Mouse (Mus musculus) embryonic facial prominence, embryonic 13.5 days (tissue): Measurements from ENCODE around the gene 4933424G06Rik. TPM values are rescaled to one million over a fixed set of nuclear protein-coding genes. Genes with fewer than 3 reads are reported as not detected.

ENCODE experiments used
- ATAC-seq: fragments of 200-750 bp; cut with Nextera tagmentation; 2 replicates; pipeline ENCODE4 v1.8.0; 2017; ENCODE audit warnings: low read depth; ENCODE audit not compliant: insufficient number of reproducible peaks, insufficient read depth, low FRiP score, low TSS enrichment
- H3K27ac ChIP-seq: fragments of 300-500 bp; sonication (generic); 2 replicates; pipeline ENCODE4 v1.5.1; 2015; ENCODE audit warnings: moderate library complexity, mild to moderate bottlenecking, inconsistent platforms
- H3K27me3 ChIP-seq: fragments of 300-500 bp; sonication (generic); 2 replicates; pipeline ENCODE4 v1.6.1; 2015; ENCODE audit warnings: mild to moderate bottlenecking, inconsistent platforms
- H3K36me3 ChIP-seq: fragments of 300-500 bp; sonication (generic); 2 replicates; pipeline ENCODE4 v1.6.1; 2015; ENCODE audit warnings: mild to moderate bottlenecking, inconsistent platforms
- H3K4me1 ChIP-seq: fragments of 300-500 bp; sonication (generic); 2 replicates; pipeline ENCODE4 v1.6.1; 2015; ENCODE audit warnings: inconsistent platforms
- H3K4me2 ChIP-seq: fragments of 300-500 bp; sonication (generic); 2 replicates; pipeline ENCODE4 v1.6.1; 2015; ENCODE audit warnings: moderate library complexity, mild to moderate bottlenecking, inconsistent platforms
- H3K4me3 ChIP-seq: fragments of 300-500 bp; sonication (generic); 2 replicates; pipeline ENCODE4 v1.5.1; 2015; ENCODE audit warnings: mild to moderate bottlenecking, inconsistent platforms
- H3K9ac ChIP-seq: fragments of 300-500 bp; sonication (generic); 2 replicates; pipeline ENCODE4 v1.6.1; 2015; ENCODE audit warnings: mild to moderate bottlenecking, inconsistent platforms
- H3K9me3 ChIP-seq: fragments of 300-500 bp; sonication (generic); 2 replicates; pipeline ENCODE4 v1.6.1; 2016; ENCODE audit warnings: inconsistent platforms
- WGBS: fragments of 180-500 bp; shearing (Covaris S2); methylation state at CpG from one replicate; pipeline ENCODE4 v1.1.7; 2015; ENCODE audit warnings: mixed read lengths; 5-methylcytosine and 5-hydroxymethylcytosine counted together
- polyA plus RNA-seq: library from polyadenylated mRNA; unstranded; fragments of >200 nt; fragmentation: Nextera tagmentation; extraction: Ambion mirVana; gene quantifications from 2 replicates; pipeline ENCODE4 v1.2.1, GENCODE M21; 2015

Gene 4933424G06Rik
- polyA plus RNA-seq, 1 experiment from 2014 or later, result 0.21 TPM

DNA sequence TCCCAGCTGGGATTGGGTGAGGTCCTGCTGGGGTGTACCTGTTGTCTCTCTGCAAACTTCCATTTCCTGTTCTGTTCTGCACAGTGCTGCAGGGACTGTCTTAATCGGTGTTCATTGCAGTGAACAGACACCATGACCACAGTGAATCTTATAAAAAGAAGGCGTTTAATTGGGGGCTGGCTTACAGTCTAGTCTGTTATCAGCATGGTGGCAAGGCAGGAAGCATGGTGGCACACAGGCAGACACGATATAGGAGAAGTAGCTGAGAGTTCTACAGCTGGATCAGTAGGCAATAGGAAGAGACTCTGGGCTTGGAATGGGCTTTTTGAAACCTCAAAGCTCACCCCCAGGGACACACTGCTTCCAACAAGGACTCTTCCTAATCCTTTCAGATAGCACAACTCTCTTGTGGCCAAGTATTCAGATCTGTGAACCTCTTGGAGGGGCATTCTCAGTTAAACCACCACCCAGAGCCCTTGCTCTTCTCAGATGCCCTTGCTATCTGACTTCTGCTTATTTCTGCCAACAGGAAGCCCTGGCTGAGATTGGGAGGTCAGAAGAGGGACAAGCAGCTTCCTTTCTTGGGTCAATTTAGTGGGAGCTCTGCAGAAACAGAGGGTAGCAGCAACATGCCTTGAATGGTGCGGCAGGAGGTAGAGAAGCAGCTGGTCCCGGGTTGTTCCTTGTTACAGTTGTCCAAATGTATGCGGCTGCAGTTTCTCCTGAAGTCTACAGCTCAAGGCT, 44.2 kb downstream of the 4933424G06Rik start:
- no peaks in the 10 kb centered on the region for H3K36me3 ChIP-seq
- ATAC-seq, result no peak

GRCm38 (mm10) chr1:36758553-36758952, 48.6 kb downstream of the 4933424G06Rik start:
- Histone ChIP-seq H3K4me2 (no peak overlapping the region), H3K36me3 (no peaks in the 10 kb centered on the region), H3K4me1 (no peaks in the 10 kb centered on the region), H3K9me3 (no peaks in the 10 kb centered on the region), H3K27me3 (no peaks in the 10 kb centered on the region), H3K4me3 (no peak overlapping the region), H3K27ac (no peak overlapping the region), H3K9ac (no peak overlapping the region)
- ATAC-seq, result no peak
- WGBS, result 78% methylated on average over 9 of the region's 9 CpGs

More for the DNA sequence above, 44.2 kb downstream of the 4933424G06Rik start:
- WGBS, result 82% methylated on average over 6 of the region's 6 CpGs
- H3K9me3 ChIP-seq, result no peaks in the 10 kb centered on the region
- no peaks in the 10 kb centered on the region for H3K27me3 ChIP-seq
- no peaks in the 10 kb centered on the region for H3K4me1 ChIP-seq
- H3K27ac ChIP-seq, result no peak overlapping the region
- H3K9ac ChIP-seq, result no peak overlapping the region
- H3K4me3 ChIP-seq, result no peak overlapping the region
- H3K4me2 ChIP-seq, result no peak overlapping the region

DNA sequence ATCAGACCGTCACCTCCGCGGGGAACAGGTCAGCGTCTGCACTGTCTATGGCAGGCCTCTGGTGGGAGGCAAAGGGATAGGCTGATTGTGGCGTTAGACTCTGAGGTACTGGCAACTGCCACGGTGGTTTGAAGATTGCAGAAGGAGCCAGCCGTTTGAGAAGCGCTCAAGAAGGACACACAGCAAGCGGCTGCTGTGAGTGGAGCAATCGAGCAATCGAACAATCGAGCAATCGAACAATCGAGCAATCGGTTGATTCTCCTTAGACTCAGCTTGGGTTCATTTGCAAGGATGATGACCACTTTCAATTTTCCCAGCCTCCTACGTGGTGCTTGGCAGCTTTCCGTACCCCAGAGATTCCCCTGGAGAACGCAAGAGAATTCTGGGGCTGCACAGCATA, 49.1 kb downstream of the 4933424G06Rik start:
- H3K9me3 ChIP-seq, result no peaks in the 10 kb centered on the region
- H3K4me2 ChIP-seq, result no peak overlapping the region
- ATAC-seq, result no peak
- no peaks in the 10 kb centered on the region for H3K4me1 ChIP-seq
- H3K4me3 ChIP-seq, result no peak overlapping the region
- no peaks in the 10 kb centered on the region for H3K27me3 ChIP-seq
- H3K27ac ChIP-seq, result no peak overlapping the region
- H3K9ac ChIP-seq, result no peak overlapping the region
- H3K36me3 ChIP-seq, result no peaks in the 10 kb centered on the region
- 85% methylated on average over 18 of the region's 18 CpGs for WGBS

DNA sequence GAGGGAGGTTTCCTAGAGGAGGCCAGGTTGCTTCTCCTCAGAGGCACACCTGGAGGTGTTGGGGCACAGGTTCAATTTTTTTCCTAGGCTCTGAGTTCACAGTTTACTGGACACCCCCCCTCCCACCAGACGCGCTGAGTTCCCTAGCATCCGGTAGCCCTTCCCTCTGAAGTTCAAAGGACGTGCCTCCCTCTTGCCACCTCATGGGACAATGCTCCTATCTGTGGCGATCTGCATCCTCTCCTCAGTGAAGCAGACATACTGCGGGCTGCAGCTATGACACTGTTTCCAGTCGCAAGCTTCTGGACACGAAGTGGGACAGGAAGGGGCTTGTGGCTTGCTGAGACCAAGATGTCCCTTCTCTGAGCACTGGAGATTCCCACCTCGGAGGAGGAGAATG, 50.5 kb downstream of the 4933424G06Rik start:
- WGBS, result 82% methylated on average over 9 of the region's 9 CpGs

GRCm38 (mm10) chr1:36761061-36761460, 51.1 kb downstream of the 4933424G06Rik start:
- no peak overlapping the region for H3K27ac ChIP-seq
- no peak overlapping the region for H3K9ac ChIP-seq
- no peaks in the 10 kb centered on the region for H3K9me3 ChIP-seq
- no peak overlapping the region for H3K4me2 ChIP-seq
- no peak for ATAC-seq
- H3K4me3 ChIP-seq, result no peak overlapping the region
- no peaks in the 10 kb centered on the region for H3K4me1 ChIP-seq
- H3K36me3 ChIP-seq, result no peaks in the 10 kb centered on the region
- WGBS, result 81% methylated on average over 8 of the region's 8 CpGs
- no peaks in the 10 kb centered on the region for H3K27me3 ChIP-seq

More for the DNA sequence above, 50.5 kb downstream of the 4933424G06Rik start:
- H3K9ac ChIP-seq, result no peak overlapping the region
- no peaks in the 10 kb centered on the region for H3K4me1 ChIP-seq
- ATAC-seq, result no peak
- no peaks in the 10 kb centered on the region for H3K36me3 ChIP-seq
- H3K27me3 ChIP-seq, result no peaks in the 10 kb centered on the region
- no peak overlapping the region for H3K27ac ChIP-seq
- H3K4me2 ChIP-seq, result no peak overlapping the region
- no peak overlapping the region for H3K4me3 ChIP-seq
- H3K9me3 ChIP-seq, result no peaks in the 10 kb centered on the region

GRCm38 (mm10) chr1:36761568-36761967, 51.6 kb downstream of the 4933424G06Rik start, which contains the start of gene Zap70:
TSS of gene Zap70 (plus strand) at chr1:36761798.
- peaks cover 4% of the 10 kb centered on the region for H3K4me1 ChIP-seq
- no peak within 1 kb of the TSS for H3K4me3 ChIP-seq
- no peak for ATAC-seq
- no peak within 1 kb of the TSS for H3K27ac ChIP-seq
- 85% methylated on average over 11 of the region's 11 CpGs for WGBS
- no peaks in the 10 kb centered on the region for H3K36me3 ChIP-seq
- no peak within 1 kb of the TSS for H3K9ac ChIP-seq
- H3K9me3 ChIP-seq, result no peaks in the 10 kb centered on the region
- no peak within 1 kb of the TSS for H3K4me2 ChIP-seq
- H3K27me3 ChIP-seq, result no peaks in the 10 kb centered on the region

GRCm38 (mm10) chr1:36766431-36767205, 56.7 kb downstream of the 4933424G06Rik start:
- H3K36me3 ChIP-seq, result no peaks in the 10 kb centered on the region
- peaks cover 18% of the 10 kb centered on the region for H3K4me1 ChIP-seq
- peak overlapping the region; percentile 44; the same call in 1 of the 2 replicates for H3K27ac ChIP-seq
- H3K4me3 ChIP-seq, result no peak overlapping the region
- 36% methylated on average over 4 of the region's 4 CpGs for WGBS
- H3K9me3 ChIP-seq, result no peaks in the 10 kb centered on the region
- H3K9ac ChIP-seq, result 0 out of 2 replicates have a peak overlapping the region, but pooled peaks have one; percentile 6
- no peak for ATAC-seq
- H3K27me3 ChIP-seq, result peaks cover 21% of the 10 kb centered on the region
- no peak overlapping the region for H3K4me2 ChIP-seq

GRCm38 (mm10) chr1:36767321-36767720, 57.4 kb downstream of the 4933424G06Rik start:
- ATAC-seq, result no peak
- H3K9me3 ChIP-seq, result no peaks in the 10 kb centered on the region
- no peak overlapping the region for H3K27ac ChIP-seq
- no peak overlapping the region for H3K4me3 ChIP-seq
- H3K36me3 ChIP-seq, result no peaks in the 10 kb centered on the region
- WGBS, result 46% methylated on average over 10 of the region's 10 CpGs
- no peak overlapping the region for H3K4me2 ChIP-seq
- no peak overlapping the region for H3K9ac ChIP-seq
- H3K4me1 ChIP-seq, result peaks cover 18% of the 10 kb centered on the region
- H3K27me3 ChIP-seq, result peaks cover 24% of the 10 kb centered on the region

GRCm38 (mm10) chr1:36768786-36769185, 58.8 kb downstream of the 4933424G06Rik start:
- no peak for ATAC-seq
- no peaks in the 10 kb centered on the region for H3K9me3 ChIP-seq
- H3K36me3 ChIP-seq, result no peaks in the 10 kb centered on the region
- H3K27me3 ChIP-seq, result peaks cover 24% of the 10 kb centered on the region
- H3K4me1 ChIP-seq, result peaks cover 18% of the 10 kb centered on the region
- no peak overlapping the region for H3K9ac ChIP-seq
- 56% methylated on average over 5 of the region's 5 CpGs for WGBS
- no peak overlapping the region for H3K4me2 ChIP-seq
- no peak overlapping the region for H3K27ac ChIP-seq
- no peak overlapping the region for H3K4me3 ChIP-seq

GRCm38 (mm10) chr1:36769951-36770350, 60.0 kb downstream of the 4933424G06Rik start:
- Histone ChIP-seq H3K4me3 (no peak overlapping the region), H3K36me3 (no peaks in the 10 kb centered on the region), H3K27me3 (peaks cover 24% of the 10 kb centered on the region), H3K27ac (no peak overlapping the region), H3K4me1 (peaks cover 18% of the 10 kb centered on the region), H3K4me2 (no peak overlapping the region), H3K9ac (no peak overlapping the region), H3K9me3 (no peaks in the 10 kb centered on the region)
- 91% methylated on average over 1 of the region's 1 CpGs for WGBS
- no peak for ATAC-seq

- Histone ChIP-seq H3K27me3 (peaks cover 24% of the 10 kb centered on the region), H3K36me3 (no peaks in the 10 kb centered on the region), H3K9me3 (no peaks in the 10 kb centered on the region), H3K4me2 (peak overlapping the region; percentile 59), H3K27ac (no peak overlapping the region), H3K4me1 (peaks cover 18% of the 10 kb centered on the region), H3K9ac (no peak overlapping the region), H3K4me3 (peak overlapping the region; percentile 33)
- WGBS, result 11% methylated on average over 27 of the region's 27 CpGs
- ATAC-seq, result no peak
These were observed 61.0 kb downstream of the 4933424G06Rik start for GRCm38 (mm10) chr1:36770998-36771397.
